Mouse (Mus musculus): ENCODE results near the gene Tec. TPM values are rescaled to one million over a fixed set of nuclear protein-coding genes. Genes with fewer than 3 reads are reported as not detected.

Tec gene
- total RNA-seq (2015) (23.4 and 23.5 TPM in 2 replicates), total RNA-seq (2017) (33.4 and 42.2 TPM in 2 replicates)

DNA sequence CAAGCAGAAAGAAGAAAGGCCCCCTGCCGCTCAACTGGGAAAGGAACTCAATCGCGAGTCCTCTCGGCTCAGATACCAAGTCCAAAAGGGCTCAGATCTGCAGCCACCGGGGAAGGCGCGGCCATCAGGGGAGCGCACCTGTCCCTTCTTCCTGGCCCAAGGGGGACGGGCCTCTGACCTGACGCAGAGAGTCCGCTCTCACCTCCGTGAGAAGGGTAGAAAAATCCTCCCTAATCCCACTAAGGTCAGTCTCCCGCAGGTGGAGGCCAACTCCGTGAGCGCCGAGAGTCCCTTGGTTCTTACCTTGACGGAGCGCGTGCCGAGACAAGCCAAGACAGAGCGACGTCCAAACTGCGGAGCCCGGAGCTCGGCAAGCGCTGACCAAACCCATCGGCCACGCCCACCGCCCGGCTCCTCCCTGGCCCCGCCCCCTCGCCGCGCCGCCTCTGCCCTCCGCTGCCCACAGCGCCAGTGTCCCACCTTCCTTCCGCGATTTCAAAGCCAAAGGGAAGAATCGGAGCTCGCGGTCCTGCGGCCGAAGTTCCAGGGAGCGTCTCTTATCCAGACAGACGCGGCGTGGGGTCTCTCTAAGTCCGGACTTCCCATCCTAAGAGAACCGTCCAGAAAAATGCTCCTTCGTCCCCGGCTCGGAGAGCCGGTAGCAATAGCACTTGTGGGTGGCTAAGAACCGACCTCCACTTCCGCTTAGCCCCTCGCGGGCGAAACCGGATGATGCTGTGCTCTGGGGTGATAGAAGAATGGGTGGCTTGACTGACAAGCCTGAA is at the start of gene Tec:
Gene Tec, minus strand, starts transcription at position 393 of the 785 bp plus-strand sequence.
- ATAC-seq (replicated peaks; ENCODE audit: poor library complexity), result peak; percentile 78

DNA sequence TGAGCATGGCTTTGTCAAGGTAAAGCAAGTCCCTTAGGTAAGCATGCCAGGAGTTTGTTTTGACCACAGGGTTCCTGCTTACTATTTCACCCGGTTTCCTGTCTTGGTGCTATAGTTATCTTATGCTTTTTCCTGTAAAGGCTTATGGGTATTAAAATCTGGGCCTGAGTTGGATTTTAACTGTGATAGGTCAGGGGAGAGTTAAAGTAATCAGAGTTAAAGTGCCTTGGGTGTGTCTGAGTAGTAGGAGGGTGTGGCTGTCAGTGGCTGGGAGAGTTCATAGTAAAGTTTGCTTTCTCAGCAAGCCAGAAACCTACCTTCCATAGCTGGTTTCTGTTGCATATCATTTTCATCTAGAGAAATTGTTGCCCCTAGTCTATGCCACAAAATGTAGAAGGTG is 48.6 kb upstream of the Tec start:
- ATAC-seq (replicated peaks; ENCODE audit: poor library complexity), result no peak

DNA sequence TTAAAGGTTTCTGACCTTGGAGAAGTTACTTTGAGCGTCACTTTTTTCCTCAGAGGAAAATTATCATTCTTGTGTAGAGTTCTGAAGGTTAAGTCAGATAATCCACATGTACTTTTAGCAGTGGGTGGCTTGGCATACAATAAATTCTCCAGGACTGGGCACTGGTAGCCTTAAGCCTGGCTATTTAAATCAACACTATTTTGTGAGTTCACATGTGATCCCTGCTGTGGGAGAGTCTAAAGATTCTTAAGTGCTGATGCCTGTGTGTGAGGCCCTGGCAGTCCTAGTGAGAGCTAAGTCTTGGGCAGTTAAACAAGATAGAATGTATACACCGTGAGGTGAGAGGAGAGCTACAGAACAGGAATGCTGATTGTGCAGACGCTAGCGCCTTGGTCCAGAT is 47.8 kb upstream of the Tec start:
- ATAC-seq (replicated peaks; ENCODE audit: poor library complexity), result no peak

DNA sequence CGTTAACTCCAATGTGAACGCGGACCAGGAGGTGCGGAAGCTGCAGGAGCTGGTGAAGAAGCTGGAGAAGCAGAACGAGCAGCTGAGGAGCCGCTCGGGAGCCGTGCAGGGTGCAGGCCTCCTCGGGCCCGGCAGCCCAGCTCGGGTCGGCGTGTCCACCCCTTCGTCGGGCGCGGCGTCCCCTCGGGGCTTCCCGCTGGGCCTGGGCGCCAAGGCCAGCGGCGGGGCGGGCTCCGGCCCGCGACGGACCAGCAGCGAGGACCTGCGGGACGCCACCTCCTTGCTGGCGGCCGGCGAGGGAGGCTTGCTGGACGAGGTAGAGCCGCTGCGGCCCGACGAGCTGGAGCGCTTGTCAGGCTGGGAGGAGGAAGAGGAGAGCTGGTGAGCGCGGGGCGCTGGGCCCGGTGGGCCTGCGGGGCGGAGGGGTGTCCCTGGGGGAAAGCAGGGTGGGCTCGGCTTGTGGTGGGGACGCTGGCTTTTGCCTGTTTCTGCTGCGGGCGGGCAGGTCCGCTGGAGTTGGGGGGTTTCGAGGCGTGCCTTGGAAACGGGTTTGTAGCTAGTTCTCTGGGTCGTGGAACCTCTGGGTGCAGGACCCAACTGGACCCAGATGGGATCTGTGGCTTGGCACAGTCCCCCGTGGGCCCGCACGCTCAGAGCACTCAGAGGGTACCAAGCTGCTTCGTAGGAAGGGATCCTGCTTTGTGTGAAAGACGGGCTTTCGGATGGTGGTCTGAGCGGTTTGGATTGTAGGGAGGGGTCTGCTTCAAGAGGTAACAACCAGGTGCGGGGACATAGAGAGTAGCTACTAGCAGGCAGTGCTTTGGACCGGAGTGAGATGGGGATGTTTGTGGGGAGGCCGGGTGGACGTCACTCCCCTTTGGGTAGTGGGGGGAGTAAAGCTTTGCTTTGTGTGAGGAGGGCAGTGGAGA is 46.6 kb upstream of the Tec start:
- ATAC-seq (replicated peaks; ENCODE audit: poor library complexity), result no peak

DNA sequence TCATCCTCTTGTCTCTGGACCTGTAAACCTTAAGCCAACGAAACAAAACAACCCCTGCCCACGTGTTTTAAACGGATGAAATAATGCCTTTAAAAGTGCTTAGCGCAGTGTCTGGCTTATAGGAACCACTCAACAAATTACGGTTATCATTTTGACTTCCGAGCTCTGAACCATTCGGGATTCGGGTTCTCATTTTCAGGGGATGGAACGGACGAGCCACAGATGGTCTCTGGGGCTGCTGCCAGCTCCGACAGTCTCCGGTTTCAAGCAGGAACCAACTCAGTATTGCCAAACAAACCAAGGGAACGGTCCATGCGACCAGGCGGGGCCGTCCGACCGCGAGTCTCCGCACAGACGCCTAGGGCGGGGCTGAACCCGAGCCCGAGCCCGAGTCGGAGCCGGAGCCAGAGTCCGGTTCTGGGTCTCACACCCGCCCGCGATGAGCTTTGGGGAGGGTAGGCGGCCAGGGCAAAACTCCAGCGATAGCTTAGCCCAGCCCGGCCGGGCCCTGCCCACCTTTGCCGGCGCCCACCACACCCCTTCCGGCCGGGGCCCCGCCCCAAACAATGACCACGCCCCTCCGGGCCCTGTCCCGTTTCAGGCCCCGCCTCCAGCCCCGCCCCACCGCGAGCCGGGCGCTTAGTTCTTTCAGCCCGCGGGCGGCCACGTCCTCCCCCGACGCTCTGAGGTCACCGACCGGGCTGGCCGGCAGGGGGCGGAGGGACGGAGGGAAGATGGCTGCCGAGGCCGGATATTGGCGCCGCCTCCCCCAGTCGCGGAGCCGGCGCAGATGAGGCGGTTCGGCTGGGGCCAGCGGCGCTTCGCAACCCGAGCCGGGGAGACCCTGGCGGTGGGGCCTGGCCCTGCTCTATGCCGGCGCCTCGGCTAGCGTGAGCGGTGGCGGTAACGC is 45.6 kb upstream of the Tec start, which contains the start of gene Slain2:
Gene Slain2, plus strand, starts transcription at position 657 of the 910 bp plus-strand sequence.
- peak; percentile 80 for ATAC-seq (replicated peaks; ENCODE audit: poor library complexity)

DNA sequence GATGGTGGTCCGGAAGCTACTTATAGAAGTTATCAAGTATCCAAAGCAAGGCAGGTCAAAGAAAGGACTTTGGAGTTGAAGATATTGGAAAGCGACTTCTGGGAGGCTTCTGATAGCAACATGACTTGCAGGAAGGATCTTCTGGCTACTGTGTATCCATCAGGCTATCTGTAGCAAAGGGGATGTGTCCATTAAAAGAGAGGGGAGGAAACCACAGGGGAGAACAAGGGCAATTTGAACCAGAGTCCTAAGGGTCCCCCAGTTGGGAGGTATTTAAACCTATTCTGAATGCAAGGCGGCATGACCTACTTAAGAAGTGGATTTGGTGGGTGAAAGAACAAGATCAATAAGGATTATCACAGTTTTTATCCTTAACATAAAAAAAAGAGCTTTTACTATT is 43.0 kb upstream of the Tec start:
- no peak for ATAC-seq (replicated peaks; ENCODE audit: poor library complexity)

DNA sequence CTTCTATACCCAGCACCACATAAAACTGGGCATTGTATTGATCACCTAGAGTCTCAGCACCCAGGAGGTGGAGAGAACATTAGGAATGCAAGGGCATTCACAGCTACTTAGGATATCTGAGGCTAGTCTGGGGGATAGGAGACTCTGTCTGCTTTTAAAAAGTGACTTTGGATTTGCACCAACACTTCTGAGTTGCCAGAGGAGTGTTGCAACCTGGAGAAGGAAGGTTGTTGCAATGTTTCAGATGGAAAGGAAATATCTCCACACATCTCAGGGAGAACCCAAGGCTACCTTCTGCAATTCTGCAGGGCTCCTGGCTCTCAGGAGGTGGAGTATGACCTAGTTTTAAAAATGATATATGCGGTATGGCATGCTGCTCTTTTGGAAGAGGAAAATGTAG is 42.1 kb upstream of the Tec start:
- no peak for ATAC-seq (replicated peaks; ENCODE audit: poor library complexity)

DNA sequence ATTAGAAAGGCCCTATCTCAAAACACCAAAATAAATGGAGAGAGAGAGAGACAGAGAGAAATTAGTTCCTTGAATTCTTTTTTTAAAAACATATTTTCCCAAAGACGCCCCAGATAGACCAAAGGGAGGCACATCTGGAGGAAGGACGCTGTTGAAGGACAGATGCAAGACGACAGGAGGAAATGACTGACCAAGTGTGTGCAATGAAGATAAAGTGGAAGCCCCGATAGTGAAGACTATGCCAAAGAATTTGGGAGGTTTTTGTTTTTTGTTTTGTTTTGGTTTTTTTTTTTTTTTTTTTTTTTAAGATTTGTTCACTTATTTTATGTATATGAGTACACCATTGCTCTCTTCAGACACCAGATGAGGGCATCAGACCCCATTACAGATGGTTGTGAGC is 41.1 kb upstream of the Tec start:
- ATAC-seq (replicated peaks; ENCODE audit: poor library complexity), result no peak

DNA sequence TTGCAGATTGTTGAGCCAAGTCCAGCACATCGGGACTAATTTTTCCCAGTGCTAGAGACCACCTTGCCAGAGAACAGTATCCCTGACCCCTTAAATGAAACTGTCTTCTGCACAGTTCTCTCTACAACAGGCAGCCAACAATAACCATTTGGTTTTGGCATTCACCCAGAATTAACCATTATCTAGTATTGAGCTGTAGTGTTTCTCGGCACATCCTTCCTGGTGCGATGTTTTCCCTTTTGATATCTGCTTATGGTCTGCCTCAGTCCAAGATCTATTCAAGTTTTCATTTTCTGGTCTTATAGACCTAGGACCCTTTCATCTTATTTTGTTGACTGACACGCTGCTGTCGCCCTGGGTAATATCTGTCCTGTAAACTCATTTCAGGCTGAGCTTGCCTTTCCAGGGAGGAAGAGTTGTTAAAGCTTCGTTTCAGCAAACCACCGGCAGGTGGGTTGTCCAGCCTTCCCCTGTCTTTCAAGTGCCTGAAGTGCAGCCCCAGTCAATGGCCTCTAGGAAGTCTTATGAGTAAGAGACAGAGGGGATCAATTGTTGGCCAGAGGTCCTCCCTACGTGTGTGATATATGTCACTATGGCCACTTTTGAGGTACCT is 40.1 kb upstream of the Tec start:
- ATAC-seq (replicated peaks; ENCODE audit: poor library complexity), result no peak

DNA sequence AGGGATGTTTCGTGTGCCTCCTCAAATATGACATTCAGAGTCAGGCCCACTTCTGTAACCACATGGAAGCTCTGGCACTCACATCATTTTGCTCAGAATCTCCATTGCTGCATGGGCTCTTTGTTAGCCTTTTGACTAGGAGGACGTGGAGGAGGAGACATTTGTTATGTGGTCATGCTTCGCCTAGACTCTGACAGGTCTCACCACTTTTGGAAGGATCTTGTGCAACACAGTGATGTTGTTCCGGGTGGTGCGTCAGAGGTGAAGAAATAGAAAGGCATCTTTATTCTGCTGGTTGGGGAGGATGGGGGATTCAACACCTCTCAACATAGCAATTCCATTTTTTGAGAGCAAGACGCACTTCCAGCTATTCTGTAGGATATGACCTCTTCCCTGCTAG is 39.1 kb upstream of the Tec start:
- peak; percentile 76 for ATAC-seq (replicated peaks; ENCODE audit: poor library complexity)

DNA sequence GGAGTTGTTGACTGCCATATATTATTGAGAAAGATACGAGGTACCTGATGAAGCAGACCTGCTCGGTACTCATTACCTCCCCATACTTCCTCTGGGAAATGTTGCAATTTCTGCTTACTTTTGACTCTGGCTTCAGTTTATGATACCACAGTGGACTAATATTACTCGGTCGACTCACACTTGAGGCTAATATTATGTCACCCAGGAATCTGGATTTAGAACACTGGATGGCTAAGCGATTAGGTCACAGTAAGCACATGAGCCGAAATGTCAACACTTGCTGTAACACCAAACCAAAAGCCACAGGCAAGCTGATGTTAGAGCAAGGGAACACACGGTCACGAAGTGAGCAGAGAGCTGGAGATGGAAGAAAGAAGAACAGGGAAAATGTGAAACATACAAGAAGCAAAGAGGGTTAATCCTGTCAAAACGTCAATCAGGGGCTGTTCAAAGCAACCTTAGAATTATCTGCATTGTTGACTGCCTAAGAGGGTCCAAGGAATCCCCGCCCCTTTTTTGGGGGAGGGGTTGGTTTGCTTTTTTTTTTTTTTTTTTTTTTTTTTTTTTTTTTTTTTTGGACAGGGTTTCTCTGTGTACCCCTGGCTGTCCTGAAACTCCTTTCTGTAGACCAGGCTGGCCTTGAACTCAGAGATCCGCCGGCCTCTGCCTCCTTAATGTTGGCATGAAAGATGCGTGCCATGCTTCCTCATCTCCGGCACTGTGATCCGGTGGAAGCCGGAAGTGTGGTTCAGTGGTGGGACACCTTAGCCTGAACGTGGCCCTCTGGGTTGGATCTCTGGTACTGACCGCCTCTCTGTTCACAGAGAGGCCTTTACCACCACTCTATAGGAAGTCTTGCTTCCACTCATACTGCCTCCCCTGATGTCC is 36.9 kb upstream of the Tec start:
- peak; percentile 64 for ATAC-seq (replicated peaks; ENCODE audit: poor library complexity)

DNA sequence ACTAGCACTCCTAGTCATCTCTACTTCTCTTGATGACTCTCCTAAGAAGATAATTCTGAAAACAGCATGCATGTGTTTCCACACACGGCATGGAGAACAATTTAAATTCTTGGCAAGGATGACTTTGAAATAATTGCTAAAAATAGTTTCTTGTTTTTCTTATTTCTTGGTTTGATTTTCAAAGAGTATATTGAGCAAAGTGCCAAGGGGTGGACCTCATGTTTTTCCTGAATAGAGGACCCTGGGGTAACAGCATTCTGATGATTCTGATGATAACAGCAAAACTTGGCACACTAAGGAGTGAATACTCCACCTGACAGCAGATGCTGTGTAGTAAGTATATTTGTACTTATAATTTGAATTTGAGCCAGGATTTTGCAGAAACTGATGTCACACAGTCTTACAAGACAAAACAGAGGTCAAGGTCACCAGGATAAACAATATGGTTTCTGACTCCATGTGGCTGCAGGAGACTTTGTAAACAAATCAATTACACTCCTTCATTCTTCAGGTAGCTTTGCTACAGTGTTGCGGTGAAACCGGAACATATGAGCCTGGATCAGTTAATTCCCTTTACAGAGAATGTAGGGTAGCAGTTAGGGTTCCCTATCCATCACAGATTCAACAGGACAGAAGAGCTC is 34.7 kb upstream of the Tec start:
- ATAC-seq (replicated peaks; ENCODE audit: poor library complexity), result no peak

DNA sequence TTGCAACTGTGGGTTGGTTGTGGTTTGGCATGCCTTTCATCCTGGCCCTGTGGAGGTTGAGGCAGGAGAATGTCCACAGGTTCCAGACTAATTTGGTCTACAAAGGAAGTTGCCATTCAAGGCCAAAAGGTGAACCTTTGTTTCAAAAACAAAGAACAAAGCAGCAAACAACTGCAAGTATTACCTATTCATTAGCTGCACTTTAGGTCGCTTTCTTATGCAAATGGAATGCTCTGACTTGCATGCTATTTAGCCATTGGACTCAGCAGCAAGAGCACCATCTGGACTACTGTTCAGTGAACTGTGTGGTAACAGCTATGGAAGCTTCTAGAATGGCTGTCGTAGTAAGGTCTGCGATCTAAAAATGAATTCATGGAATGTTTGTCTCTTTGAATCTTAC is 34.0 kb upstream of the Tec start:
- ATAC-seq (replicated peaks; ENCODE audit: poor library complexity), result no peak

DNA sequence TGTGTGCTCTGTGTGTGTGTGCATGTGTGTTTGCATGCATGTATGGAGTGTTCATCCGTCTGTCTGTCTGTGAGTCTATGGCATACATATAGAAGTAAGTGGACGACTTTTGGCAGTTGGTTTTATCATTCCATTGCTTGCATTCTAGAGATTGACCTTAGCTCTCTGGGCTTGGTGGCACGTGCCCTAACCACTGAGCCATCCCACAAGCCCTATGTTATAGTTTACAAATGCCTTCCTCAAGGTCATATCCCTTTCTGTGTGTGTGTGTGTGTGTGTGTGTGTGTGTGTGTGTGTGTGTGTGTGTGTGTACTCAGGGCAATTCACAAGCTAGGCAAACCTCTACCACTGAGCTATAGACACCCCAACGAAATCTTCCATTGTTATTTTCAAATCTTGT is 33.6 kb upstream of the Tec start:
- ATAC-seq (replicated peaks; ENCODE audit: poor library complexity), result no peak

DNA sequence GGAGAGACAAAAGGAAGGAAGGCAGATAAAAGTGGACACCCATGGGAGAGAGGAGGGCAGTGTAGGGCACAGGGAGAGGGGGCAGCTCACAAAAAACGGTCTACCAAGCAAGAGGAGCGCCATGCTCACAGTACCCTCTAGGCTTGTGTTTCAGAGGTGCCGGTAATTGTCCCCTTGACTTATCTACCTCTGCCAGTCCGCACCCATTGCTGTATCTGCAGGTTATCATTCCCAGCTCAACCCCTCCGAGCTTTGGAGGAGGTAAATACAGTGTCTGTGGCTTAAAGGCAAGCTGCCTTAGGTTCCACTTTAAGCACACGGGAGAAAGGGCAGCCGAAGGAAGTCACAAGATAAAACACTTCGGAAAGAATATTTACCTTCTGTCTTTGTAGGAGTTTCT is 31.0 kb upstream of the Tec start:
- ATAC-seq (replicated peaks; ENCODE audit: poor library complexity), result no peak

DNA sequence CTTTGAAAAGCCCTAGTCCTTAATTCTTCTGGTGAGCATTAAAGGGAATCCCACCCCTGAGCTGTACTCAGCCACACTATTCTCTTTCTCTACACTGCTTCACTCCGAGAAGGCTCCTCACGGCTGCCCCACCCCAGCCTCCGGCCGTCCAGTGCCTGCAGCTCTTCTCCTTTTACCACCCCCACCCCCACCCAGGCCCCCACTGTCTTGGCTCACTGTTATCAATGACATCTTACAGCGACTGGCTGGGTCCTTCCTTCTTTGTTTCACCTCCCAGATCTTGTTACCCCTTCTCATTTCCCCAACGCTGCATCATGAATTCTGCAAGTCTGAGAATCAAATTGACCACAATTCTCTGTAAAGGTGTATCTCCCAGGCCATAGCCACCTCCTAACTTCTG is 29.7 kb upstream of the Tec start:
- ATAC-seq (replicated peaks; ENCODE audit: poor library complexity), result peak; percentile 18; the same call in 1 of the 2 replicates

DNA sequence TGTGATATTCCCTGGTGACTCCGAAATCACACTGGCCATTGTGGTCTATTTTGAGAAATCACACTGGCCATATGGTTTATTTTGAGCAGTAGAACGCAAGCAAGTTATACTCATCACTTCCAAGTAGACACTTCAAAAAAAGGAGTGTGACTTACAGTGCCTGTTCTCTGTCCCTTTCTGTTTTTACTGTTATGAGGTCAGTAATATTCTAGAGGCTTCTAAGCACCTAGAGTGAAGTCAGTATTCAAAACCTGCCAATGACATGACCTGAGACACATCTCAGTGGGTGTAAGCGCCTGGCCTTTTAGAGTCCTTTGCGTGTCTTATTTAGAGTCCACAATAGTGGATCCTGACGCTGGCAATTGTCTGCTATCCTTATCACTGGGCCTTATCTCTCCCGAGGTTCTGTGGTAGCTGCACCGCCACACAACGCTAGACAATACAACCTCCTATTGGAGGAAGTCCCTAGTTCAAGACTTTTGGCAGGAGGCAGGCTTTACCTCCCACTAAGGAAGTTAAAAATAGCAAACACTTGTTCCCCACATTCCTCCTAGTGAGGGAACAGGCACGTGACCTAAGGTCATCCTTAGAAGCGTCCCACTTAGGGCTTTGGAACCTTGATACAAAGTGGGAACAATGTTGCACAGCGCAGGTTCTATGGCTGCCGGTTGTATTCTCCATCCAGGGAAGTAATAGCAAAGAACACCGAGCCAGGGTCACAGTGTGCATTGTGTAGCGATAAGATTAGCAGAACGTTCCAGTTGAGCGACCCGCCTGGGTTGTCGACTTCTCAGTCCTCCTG is 28.4 kb upstream of the Tec start:
- ATAC-seq (replicated peaks; ENCODE audit: poor library complexity), result peak; percentile 49

DNA sequence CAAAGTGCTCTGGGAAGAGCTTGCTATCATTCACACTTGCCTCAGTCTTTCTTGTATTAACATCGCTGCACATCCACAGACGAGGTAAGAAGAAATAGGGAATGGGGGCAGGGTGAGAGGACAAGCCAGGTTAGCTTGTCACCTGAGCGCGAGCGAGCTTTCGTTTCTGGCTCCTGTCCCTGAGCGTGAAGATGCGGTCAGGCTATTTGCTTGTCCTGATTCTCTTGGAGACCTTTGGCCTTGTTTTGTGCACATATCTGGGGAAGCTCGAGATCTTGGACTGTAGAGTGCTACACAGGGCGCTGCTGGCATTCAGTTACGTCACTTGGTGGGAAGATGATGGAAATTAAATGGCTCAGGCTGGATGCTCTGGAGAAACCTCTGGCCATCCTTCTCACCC is 27.0 kb upstream of the Tec start:
- ATAC-seq (replicated peaks; ENCODE audit: poor library complexity), result no peak
